ENCODE assay signal across 14 mouse cellular contexts in genomic region chr6:96853065-96853464, GRCm38 (mm10).
A peak's percentile ranks its signal among the peaks of the same experiment; 100 is the strongest.
DNase-seq lines count a peak whose midpoint lies in the region; TF ChIP-seq lines count a peak whose summit lies in the region.
"Had no signal": no experiment of that assay in that cellular context is flagged by ENCODE, and none has a peak within 500 bp of the region (broad histone marks: within the 10 kb centered on the region; RNA-seq: fewer than 3 reads in every experiment).

No protein-coding gene starts in this region.

- no peak overlapping the region for H3K4me3 ChIP-seq in gastrocnemius, adult 2 months
- no peak overlapping the region for H3K4me3 ChIP-seq in layer of hippocampus, adult 2 months
- H3K4me3 ChIP-seq: embryonic facial prominence, embryonic 13.5 days; stomach, embryonic 15.5 days had no signal

- intact Hi-C loops in gastrocnemius, adult 2 months (cut with DNase I), result no loop called here

- no peak overlapping the region for H3K27ac ChIP-seq in gastrocnemius, adult 2 months
- H3K27ac ChIP-seq in layer of hippocampus, adult 2 months, result no peak overlapping the region
- H3K27ac ChIP-seq: embryonic facial prominence, embryonic 13.5 days; stomach, embryonic 15.5 days had no signal

- peak; percentile 25; the same call in 1 of the 2 replicates for TF ChIP-seq CTCF in gastrocnemius, adult 2 months (IDR thresholded peaks at IDR 0.05)
- TF ChIP-seq CTCF in layer of hippocampus, adult 2 months (conservative IDR thresholded peaks at IDR 0.05), result peak; percentile 72

- no peak for DNase-seq in gastrocnemius, adult 2 months
- no peak for DNase-seq in gastrocnemius, adult 18-20 months (ENCODE audit: low spot score)
- no peak for DNase-seq in layer of hippocampus, adult 2 months (ENCODE audit: low spot score in 2 of 2)
- DNase-seq in layer of hippocampus, postnatal 10 days (ENCODE audit: low spot score in 2 of 2), result no peak
- peak; percentile 13 for DNase-seq in ES-CJ7 (ENCODE audit: low read depth, low spot score)
- DNase-seq in retina, embryonic 14.5 days (ENCODE audit: low spot score), result peak; percentile 25
- DNase-seq in cerebellum, adult 9-11 months, result no peak
- DNase-seq: cerebellum, postnatal 25 days; heart, postnatal 14 days; liver; lung, postnatal 14 days; thymus, postnatal 25 days had no signal

Comparison
In these comparisons a context has a peak if more than half of its experiments do, and no peak if none do; other contexts are left out.
1. DNase-seq: peak in ES-CJ7 (single experiment) and retina, embryonic 14.5 days (single experiment); none in gastrocnemius, adult 2 months (single experiment), gastrocnemius, adult 18-20 months (single experiment), layer of hippocampus, adult 2 months (0 of 2), layer of hippocampus, postnatal 10 days (0 of 2) and cerebellum, adult 9-11 months (single experiment).